Mouse (Mus musculus) leukemia stem cell, adult 10-12 weeks (primary cell): ENCODE measurements around the gene Rab28. TPM values are rescaled to one million over a fixed set of nuclear protein-coding genes. Genes with fewer than 3 reads are reported as not detected.

Experiments
- polyA plus RNA-seq: library from polyadenylated mRNA; stranded (reverse); fragments of >175 nt; gene quantifications from 2 replicates; pipeline ENCODE4 v1.2.3, GENCODE M21; 2012; ENCODE audit warnings: low replicate concordance

Gene Rab28
- 116 and 123 TPM in 2 replicates for polyA plus RNA-seq

GRCm38 (mm10) chr5:41708051-41708630 is at the start of gene Rab28:
Gene Rab28, minus strand, starts transcription at chr5:41708157.

Other genes starting within 250 kb of the Rab28 start
- 0.47 TPM in 1 of 2 replicates, not detected in the other for gene Nkx3-2, start 56.3 kb upstream of the Rab28 start, polyA plus RNA-seq
- 12.5 and 22.3 TPM in 2 replicates for gene Bod1l, start 136.2 kb upstream of the Rab28 start, polyA plus RNA-seq